Mouse (Mus musculus) limb, embryonic 10.5 days (tissue): ENCODE measurements around the gene Dlx3. TPM values are rescaled to one million over a fixed set of nuclear protein-coding genes. Genes with fewer than 3 reads are reported as not detected.

Source experiments
- DNase-seq: peaks from one replicate; pipeline ENCODE4 v3.0.0-alpha.2; 2017; ENCODE audit warnings: low spot score
- H3K27ac ChIP-seq: fragments of 300-500 bp; sonication (generic); 2 replicates; pipeline ENCODE4 v1.5.1; 2016; ENCODE audit warnings: mild to moderate bottlenecking
- H3K27me3 ChIP-seq: fragments of 300-500 bp; sonication (generic); 2 replicates; pipeline ENCODE4 v1.6.1; 2016; ENCODE audit warnings: low read depth, mild to moderate bottlenecking; ENCODE audit not compliant: poor library complexity, severe bottlenecking
- H3K36me3 ChIP-seq: fragments of 300-500 bp; sonication (generic); 2 replicates; pipeline ENCODE4 v1.6.1; 2016; ENCODE audit warnings: mild to moderate bottlenecking, moderate library complexity
- H3K4me1 ChIP-seq: fragments of 300-500 bp; sonication (generic); 2 replicates; pipeline ENCODE4 v1.6.1; 2016
- H3K4me3 ChIP-seq: fragments of 300-500 bp; sonication (generic); 2 replicates; pipeline ENCODE4 v1.5.1; 2016; ENCODE audit warnings: mild to moderate bottlenecking, moderate library complexity
- H3K9me3 ChIP-seq: fragments of 300-500 bp; sonication (generic); replicated peaks from 2 replicates; pipeline ENCODE4 v1.6.1; 2016; ENCODE audit warnings: mild to moderate bottlenecking
- WGBS: fragments of 180-500 bp; shearing (Covaris S2); methylation state at CpG from one replicate; pipeline ENCODE4 v1.1.7; 2016; 5-methylcytosine and 5-hydroxymethylcytosine counted together
- polyA plus RNA-seq: library from polyadenylated mRNA; unstranded; fragments of >200 nt; fragmentation: Nextera tagmentation; extraction: Ambion mirVana; gene quantifications from 2 replicates; pipeline ENCODE4 v1.2.1, GENCODE M21; 2016

The Dlx3 gene
- 6.9 and 9.5 TPM in 2 replicates for polyA plus RNA-seq

- H3K27me3 ChIP-seq: peaks cover 81% of the 10 kb centered on the region
- H3K4me3 ChIP-seq: peak within 1 kb of the TSS; percentile 54
- H3K9me3 ChIP-seq: no peaks in the 10 kb centered on the region
- H3K4me1 ChIP-seq: peaks cover 40% of the 10 kb centered on the region
- DNase-seq: peak; percentile 84
- peak within 1 kb of the TSS; percentile 42; the same call in 1 of the 2 replicates for H3K27ac ChIP-seq
- H3K36me3 ChIP-seq: no peaks in the 10 kb centered on the region
- under 1% methylated on average over 55 of the region's 55 CpGs for WGBS
Measured at GRCm38 (mm10) chr11:95119990-95120632, at the start of gene Dlx3. Gene Dlx3 (plus strand): TSS chr11:95120119.

GRCm38 (mm10) chr11:95070140-95071107 lies 49.5 kb upstream of the Dlx3 start:
- Histone ChIP-seq H3K27me3 (peaks cover 38% of the 10 kb centered on the region), H3K4me3 (no peak overlapping the region), H3K27ac (no peak overlapping the region), H3K9me3 (no peaks in the 10 kb centered on the region), H3K36me3 (no peaks in the 10 kb centered on the region), H3K4me1 (peaks cover 6% of the 10 kb centered on the region)
- no peak for DNase-seq
- 77% methylated on average over 8 of the region's 8 CpGs for WGBS

GRCm38 (mm10) chr11:95071266-95071665 lies 48.7 kb upstream of the Dlx3 start:
- Histone ChIP-seq H3K4me3 (no peak overlapping the region), H3K27ac (no peak overlapping the region), H3K9me3 (no peaks in the 10 kb centered on the region), H3K4me1 (peaks cover 14% of the 10 kb centered on the region), H3K27me3 (peaks cover 46% of the 10 kb centered on the region), H3K36me3 (no peaks in the 10 kb centered on the region)
- DNase-seq: no peak
- WGBS: 67% methylated on average over 7 of the region's 7 CpGs

GRCm38 (mm10) chr11:95072136-95072535 lies 47.8 kb upstream of the Dlx3 start:
- no peak overlapping the region; the same call in 1 of the 2 replicates for H3K27ac ChIP-seq

GRCm38 (mm10) chr11:95072804-95073203 lies 47.1 kb upstream of the Dlx3 start:
- 70% methylated on average over 5 of the region's 5 CpGs for WGBS
- H3K4me3 ChIP-seq: no peak overlapping the region
- no peak overlapping the region for H3K27ac ChIP-seq
- no peaks in the 10 kb centered on the region for H3K9me3 ChIP-seq
- peaks cover 62% of the 10 kb centered on the region for H3K27me3 ChIP-seq
- H3K36me3 ChIP-seq: no peaks in the 10 kb centered on the region
- no peak for DNase-seq
- peaks cover 25% of the 10 kb centered on the region for H3K4me1 ChIP-seq

More at GRCm38 (mm10) chr11:95072136-95072535, 47.8 kb upstream of the Dlx3 start:
- WGBS: 70% methylated on average over 8 of the region's 8 CpGs
- no peaks in the 10 kb centered on the region for H3K9me3 ChIP-seq
- no peak overlapping the region for H3K4me3 ChIP-seq
- peaks cover 23% of the 10 kb centered on the region for H3K4me1 ChIP-seq
- no peaks in the 10 kb centered on the region for H3K36me3 ChIP-seq
- DNase-seq: no peak
- H3K27me3 ChIP-seq: peaks cover 55% of the 10 kb centered on the region

- H3K9me3 ChIP-seq: no peaks in the 10 kb centered on the region
- H3K27me3 ChIP-seq: peaks cover 72% of the 10 kb centered on the region
- H3K36me3 ChIP-seq: no peaks in the 10 kb centered on the region
- H3K4me3 ChIP-seq: no peak overlapping the region
- peaks cover 28% of the 10 kb centered on the region for H3K4me1 ChIP-seq
- DNase-seq: no peak
- WGBS: 86% methylated on average over 4 of the region's 4 CpGs
- no peak overlapping the region for H3K27ac ChIP-seq
Measured at GRCm38 (mm10) chr11:95073835-95074234, 46.1 kb upstream of the Dlx3 start.

- Histone ChIP-seq H3K36me3 (no peaks in the 10 kb centered on the region), H3K4me3 (no peak overlapping the region), H3K27ac (no peak overlapping the region), H3K9me3 (no peaks in the 10 kb centered on the region), H3K4me1 (peaks cover 33% of the 10 kb centered on the region), H3K27me3 (peaks cover 81% of the 10 kb centered on the region)
- WGBS: 70% methylated on average over 4 of the region's 4 CpGs
- no peak for DNase-seq
Measured at GRCm38 (mm10) chr11:95074694-95075093, 45.2 kb upstream of the Dlx3 start.

GRCm38 (mm10) chr11:95075197-95076040 lies 44.5 kb upstream of the Dlx3 start:
- peaks cover 88% of the 10 kb centered on the region for H3K27me3 ChIP-seq
- peak overlapping the region; percentile 62 for H3K4me3 ChIP-seq
- H3K36me3 ChIP-seq: no peaks in the 10 kb centered on the region
- H3K4me1 ChIP-seq: peaks cover 39% of the 10 kb centered on the region
- DNase-seq: no peak
- 6% methylated on average over 19 of the region's 19 CpGs for WGBS
- peak overlapping the region; percentile 79 for H3K27ac ChIP-seq
- H3K9me3 ChIP-seq: no peaks in the 10 kb centered on the region

GRCm38 (mm10) chr11:95076041-95076535 lies 43.8 kb upstream of the Dlx3 start:
- Histone ChIP-seq H3K4me3 (peak overlapping the region; percentile 62), H3K4me1 (peaks cover 39% of the 10 kb centered on the region), H3K36me3 (no peaks in the 10 kb centered on the region), H3K27me3 (peaks cover 90% of the 10 kb centered on the region), H3K9me3 (no peaks in the 10 kb centered on the region), H3K27ac (peak overlapping the region; percentile 79)
- DNase-seq: no peak
- under 1% methylated on average over 42 of the region's 42 CpGs for WGBS

- Histone ChIP-seq H3K36me3 (no peaks in the 10 kb centered on the region), H3K4me1 (peaks cover 39% of the 10 kb centered on the region), H3K9me3 (no peaks in the 10 kb centered on the region), H3K27me3 (peaks cover 90% of the 10 kb centered on the region), H3K4me3 (peak within 1 kb of the TSS; percentile 62), H3K27ac (peak within 1 kb of the TSS; percentile 79)
- DNase-seq: peak; percentile 72
- WGBS: under 1% methylated on average over 50 of the region's 51 CpGs
Measured at GRCm38 (mm10) chr11:95076536-95077111, 43.3 kb upstream of the Dlx3 start, which contains the start of gene Itga3. Gene Itga3 (minus strand): TSS chr11:95076801.

GRCm38 (mm10) chr11:95077956-95078355 lies 42.0 kb upstream of the Dlx3 start:
- no peak for DNase-seq
- Histone ChIP-seq H3K9me3 (no peaks in the 10 kb centered on the region), H3K27ac (no peak overlapping the region), H3K27me3 (peaks cover 77% of the 10 kb centered on the region), H3K4me1 (peaks cover 39% of the 10 kb centered on the region), H3K36me3 (no peaks in the 10 kb centered on the region), H3K4me3 (no peak overlapping the region)
- WGBS: 69% methylated on average over 7 of the region's 7 CpGs
